Mouse (Mus musculus) midbrain, embryonic 12.5 days (tissue): ENCODE measurements around the gene Tmem212. TPM values are rescaled to one million over a fixed set of nuclear protein-coding genes. Genes with fewer than 3 reads are reported as not detected.
A peak's percentile ranks its signal among the peaks of the same experiment; 100 is the strongest.

Source experiments
- ATAC-seq: fragments of 200-750 bp; cut with Nextera tagmentation; 2 replicates; pipeline ENCODE4 v1.8.0; 2017; ENCODE audit warnings: low read depth, moderate TSS enrichment, moderate library complexity; ENCODE audit not compliant: low FRiP score
- H3K27ac ChIP-seq: fragments of 300-500 bp; sonication (generic); replicated peaks from 2 replicates; pipeline ENCODE4 v1.5.1; 2016; ENCODE audit warnings: mild to moderate bottlenecking
- H3K27me3 ChIP-seq: fragments of 300-500 bp; sonication (generic); 2 replicates; pipeline ENCODE4 v1.6.1; 2016; ENCODE audit warnings: mild to moderate bottlenecking
- H3K36me3 ChIP-seq: fragments of 300-500 bp; sonication (generic); 2 replicates; pipeline ENCODE4 v1.6.1; 2016
- H3K4me1 ChIP-seq: fragments of 300-500 bp; sonication (generic); 2 replicates; pipeline ENCODE4 v1.6.1; 2016
- H3K4me2 ChIP-seq: fragments of 300-500 bp; sonication (generic); replicated peaks from 2 replicates; pipeline ENCODE4 v1.6.1; 2016; ENCODE audit warnings: mild to moderate bottlenecking, moderate library complexity
- H3K4me3 ChIP-seq: fragments of 300-500 bp; sonication (generic); 2 replicates; pipeline ENCODE4 v1.5.1; 2016; ENCODE audit warnings: mild to moderate bottlenecking
- H3K9ac ChIP-seq: fragments of 300-500 bp; sonication (generic); replicated peaks from 2 replicates; pipeline ENCODE4 v1.6.1; 2016; ENCODE audit warnings: mild to moderate bottlenecking, moderate library complexity
- H3K9me3 ChIP-seq: fragments of 300-500 bp; sonication (generic); 2 replicates; pipeline ENCODE4 v1.6.1; 2016; ENCODE audit warnings: mild to moderate bottlenecking
- WGBS: fragments of 180-500 bp; shearing (Covaris S2); methylation state at CpG from one replicate; pipeline ENCODE4 v1.1.7; 2016; 5-methylcytosine and 5-hydroxymethylcytosine counted together
- polyA plus RNA-seq: library from polyadenylated mRNA; unstranded; fragments of >200 nt; fragmentation: Nextera tagmentation; extraction: Ambion mirVana; gene quantifications from 2 replicates; pipeline ENCODE4 v1.2.1, GENCODE M21; 2016

Gene Tmem212
- polyA plus RNA-seq, 1 experiment from 2014 or later, result not detected

DNA sequence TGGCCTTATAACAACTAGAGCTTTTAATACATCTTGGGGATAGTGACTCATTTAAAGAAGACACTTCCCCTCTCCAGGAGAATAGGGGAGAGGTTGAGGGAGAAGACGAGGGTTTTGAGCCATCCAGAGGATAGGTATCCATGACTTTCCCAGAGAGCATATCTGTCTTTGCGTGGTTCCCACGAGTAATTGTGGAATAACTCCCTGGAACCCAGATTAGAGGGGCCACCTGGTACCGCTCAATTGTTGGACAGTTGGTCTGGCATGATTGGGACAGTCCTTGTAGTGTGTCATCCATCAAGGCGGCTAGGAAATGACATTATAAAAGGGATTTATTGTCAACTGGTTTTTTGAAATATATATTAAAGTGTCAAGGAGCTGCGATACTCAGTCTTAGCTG lies 35.1 kb downstream of the Tmem212 start:
- Histone ChIP-seq H3K27ac (no peak overlapping the region), H3K36me3 (no peaks in the 10 kb centered on the region), H3K9me3 (no peaks in the 10 kb centered on the region), H3K4me2 (no peak overlapping the region), H3K4me1 (peaks cover 28% of the 10 kb centered on the region), H3K4me3 (no peak overlapping the region), H3K27me3 (no peaks in the 10 kb centered on the region), H3K9ac (no peak overlapping the region)
- ATAC-seq, result no peak
- 89% methylated on average over 6 of the region's 6 CpGs for WGBS

DNA sequence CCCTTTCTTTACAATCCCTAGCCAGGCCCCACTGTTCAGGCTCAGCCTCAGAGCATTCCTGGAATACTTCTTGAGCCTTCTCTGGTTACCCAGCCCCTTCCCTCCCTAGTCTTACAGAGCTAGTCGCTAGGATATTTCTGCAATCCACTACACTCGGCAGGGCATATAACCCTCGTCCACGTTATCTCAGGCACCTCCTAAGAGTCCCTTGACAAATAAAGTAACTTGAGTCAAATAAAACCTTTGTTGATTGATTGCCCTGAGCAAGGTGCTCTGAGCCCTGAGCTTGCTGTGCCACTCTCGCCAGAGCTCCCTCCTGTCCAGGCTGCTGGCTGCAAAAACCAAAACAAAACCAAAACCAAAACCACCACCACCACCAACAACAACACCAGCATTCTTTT lies 37.0 kb downstream of the Tmem212 start:
- H3K4me2 ChIP-seq, result no peak overlapping the region

DNA sequence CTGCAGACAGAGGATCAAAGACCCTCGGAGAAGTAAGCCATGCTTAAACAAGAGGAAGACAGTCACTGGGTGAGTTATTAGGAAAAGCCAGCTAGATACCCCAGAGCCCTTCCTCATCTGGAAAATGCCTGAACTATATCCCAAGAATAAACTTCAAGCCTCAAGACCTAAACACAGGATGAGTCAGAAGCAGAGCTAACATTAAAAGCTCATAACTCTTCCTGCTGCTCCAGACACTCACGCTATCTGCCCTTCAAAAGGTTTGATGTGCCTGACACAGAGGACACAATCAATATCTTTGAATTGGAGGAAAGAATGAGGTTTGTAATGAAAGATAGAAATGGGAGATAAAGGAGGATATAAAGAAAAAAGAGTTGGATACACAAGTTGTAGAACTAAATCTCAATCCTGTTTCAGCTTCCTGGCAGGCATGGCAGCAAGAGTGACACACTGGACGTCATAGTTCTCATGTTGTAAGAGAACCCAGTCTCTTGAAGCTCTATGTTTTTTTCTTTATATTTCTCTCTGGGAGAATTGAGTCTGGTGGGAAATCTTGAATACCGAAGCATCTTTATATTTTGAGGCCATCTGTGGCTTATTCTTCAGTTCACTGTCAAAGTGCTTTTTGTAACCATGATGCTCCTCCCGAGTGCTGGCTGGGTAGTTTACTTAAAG lies 37.6 kb downstream of the Tmem212 start:
- ATAC-seq, result no peak
- H3K27me3 ChIP-seq, result no peaks in the 10 kb centered on the region
- H3K9me3 ChIP-seq, result no peaks in the 10 kb centered on the region
- H3K4me3 ChIP-seq, result no peak overlapping the region
- H3K4me2 ChIP-seq, result no peak overlapping the region
- 22% methylated on average over 5 of the region's 5 CpGs for whole genome bisulfite sequencing
- H3K4me1 ChIP-seq, result peaks cover 23% of the 10 kb centered on the region
- peak overlapping the region; percentile 3 for H3K27ac ChIP-seq
- no peak overlapping the region for H3K9ac ChIP-seq
- no peaks in the 10 kb centered on the region for H3K36me3 ChIP-seq

More for the DNA sequence above, 37.0 kb downstream of the Tmem212 start:
- H3K27ac ChIP-seq, result peak overlapping the region; percentile 3
- no peak overlapping the region for H3K4me3 ChIP-seq
- H3K36me3 ChIP-seq, result no peaks in the 10 kb centered on the region
- 3% methylated on average over 5 of the region's 5 CpGs for WGBS
- H3K27me3 ChIP-seq, result no peaks in the 10 kb centered on the region
- H3K9ac ChIP-seq, result no peak overlapping the region
- H3K9me3 ChIP-seq, result no peaks in the 10 kb centered on the region
- ATAC-seq, result no peak
- peaks cover 28% of the 10 kb centered on the region for H3K4me1 ChIP-seq

GRCm38 (mm10) chr3:27856288-27856687 lies 39.9 kb downstream of the Tmem212 start:
- Histone ChIP-seq H3K9ac (no peak overlapping the region), H3K36me3 (no peaks in the 10 kb centered on the region), H3K4me2 (no peak overlapping the region), H3K27ac (no peak overlapping the region), H3K4me1 (peaks cover 9% of the 10 kb centered on the region), H3K27me3 (no peaks in the 10 kb centered on the region), H3K4me3 (no peak overlapping the region), H3K9me3 (no peaks in the 10 kb centered on the region)
- WGBS, result 91% methylated on average over 2 of the region's 2 CpGs
- no peak for ATAC-seq

GRCm38 (mm10) chr3:27854431-27855180 lies 41.6 kb downstream of the Tmem212 start:
- Histone ChIP-seq H3K4me1 (peaks cover 7% of the 10 kb centered on the region), H3K27me3 (no peaks in the 10 kb centered on the region), H3K9ac (no peak overlapping the region), H3K9me3 (no peaks in the 10 kb centered on the region), H3K27ac (no peak overlapping the region), H3K4me2 (no peak overlapping the region), H3K36me3 (no peaks in the 10 kb centered on the region), H3K4me3 (no peak overlapping the region)
- WGBS, result 83% methylated on average over 5 of the region's 5 CpGs
- no peak for ATAC-seq

- Histone ChIP-seq H3K4me1 (no peaks in the 10 kb centered on the region), H3K27ac (no peak overlapping the region), H3K9ac (no peak overlapping the region), H3K9me3 (no peaks in the 10 kb centered on the region), H3K4me2 (no peak overlapping the region), H3K27me3 (no peaks in the 10 kb centered on the region), H3K36me3 (no peaks in the 10 kb centered on the region), H3K4me3 (no peak overlapping the region)
- no peak for ATAC-seq
- 79% methylated on average over 5 of the region's 5 CpGs for WGBS
Measured at GRCm38 (mm10) chr3:27843266-27843665, 52.9 kb downstream of the Tmem212 start.

- Histone ChIP-seq H3K9me3 (no peaks in the 10 kb centered on the region), H3K27me3 (no peaks in the 10 kb centered on the region), H3K4me1 (no peaks in the 10 kb centered on the region), H3K4me2 (no peak overlapping the region), H3K4me3 (no peak overlapping the region), H3K9ac (no peak overlapping the region), H3K27ac (no peak overlapping the region), H3K36me3 (no peaks in the 10 kb centered on the region)
- WGBS, result 69% methylated on average over 5 of the region's 5 CpGs
- ATAC-seq, result no peak
Measured at GRCm38 (mm10) chr3:27842856-27843255, 53.3 kb downstream of the Tmem212 start.

DNA sequence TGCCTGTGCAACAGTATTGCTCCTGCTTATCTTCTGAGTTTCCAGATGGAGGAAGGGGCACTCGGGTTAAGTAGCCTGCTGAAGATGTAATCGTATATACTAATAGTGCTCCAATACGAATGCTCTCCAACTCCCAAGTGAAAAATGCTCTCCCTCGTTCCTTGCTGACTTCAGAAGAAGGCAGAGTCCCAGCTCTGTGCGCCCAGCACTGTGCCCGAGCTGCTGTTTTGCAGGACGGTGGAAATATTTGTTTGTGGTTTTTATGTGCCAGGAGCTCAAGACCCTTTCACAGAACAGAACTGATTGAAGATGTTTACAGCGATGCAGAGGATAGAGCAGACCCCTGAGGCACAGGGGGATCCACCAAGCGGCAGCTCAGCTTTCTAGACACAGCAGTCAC lies 55.9 kb downstream of the Tmem212 start:
- no peak overlapping the region for H3K4me2 ChIP-seq
- no peaks in the 10 kb centered on the region for H3K4me1 ChIP-seq
- ATAC-seq, result no peak
- no peaks in the 10 kb centered on the region for H3K9me3 ChIP-seq
- no peaks in the 10 kb centered on the region for H3K27me3 ChIP-seq
- H3K36me3 ChIP-seq, result no peaks in the 10 kb centered on the region
- no peak overlapping the region for H3K4me3 ChIP-seq
- H3K9ac ChIP-seq, result no peak overlapping the region
- no peak overlapping the region for H3K27ac ChIP-seq
- WGBS, result 72% methylated on average over 9 of the region's 9 CpGs

DNA sequence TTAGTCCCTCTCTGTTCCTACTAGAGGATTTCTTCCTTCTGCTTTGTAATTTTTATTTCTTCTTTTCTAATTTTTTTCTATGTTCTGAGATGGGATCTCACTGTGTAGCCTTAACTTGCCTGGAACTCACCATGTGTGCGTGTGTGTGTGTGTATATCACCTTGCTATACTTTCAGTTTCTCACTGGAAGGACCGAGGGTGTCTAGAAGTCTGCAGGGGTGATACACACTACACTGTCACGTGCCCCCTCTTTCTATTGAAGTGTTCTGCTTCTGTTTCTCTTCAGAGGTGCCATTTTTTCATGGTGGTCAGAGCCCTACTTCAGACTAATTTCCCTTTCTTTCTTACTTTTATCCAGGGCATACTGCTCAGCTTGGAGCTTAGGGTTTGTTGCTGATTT lies 56.4 kb downstream of the Tmem212 start:
- Histone ChIP-seq H3K4me2 (no peak overlapping the region), H3K27ac (no peak overlapping the region), H3K9ac (no peak overlapping the region), H3K4me1 (no peaks in the 10 kb centered on the region), H3K27me3 (no peaks in the 10 kb centered on the region), H3K4me3 (no peak overlapping the region), H3K9me3 (no peaks in the 10 kb centered on the region), H3K36me3 (no peaks in the 10 kb centered on the region)
- ATAC-seq, result no peak
- 77% methylated on average over 3 of the region's 3 CpGs for WGBS

- ATAC-seq, result no peak
- no peak overlapping the region for H3K27ac ChIP-seq
- no peak overlapping the region for H3K4me2 ChIP-seq
- H3K36me3 ChIP-seq, result no peaks in the 10 kb centered on the region
- no peaks in the 10 kb centered on the region for H3K9me3 ChIP-seq
- no peak overlapping the region for H3K4me3 ChIP-seq
- no peak overlapping the region for H3K9ac ChIP-seq
- WGBS, result 89% methylated on average over 9 of the region's 9 CpGs
- no peaks in the 10 kb centered on the region for H3K27me3 ChIP-seq
- no peaks in the 10 kb centered on the region for H3K4me1 ChIP-seq
Measured at GRCm38 (mm10) chr3:27839231-27839630, 56.9 kb downstream of the Tmem212 start.

DNA sequence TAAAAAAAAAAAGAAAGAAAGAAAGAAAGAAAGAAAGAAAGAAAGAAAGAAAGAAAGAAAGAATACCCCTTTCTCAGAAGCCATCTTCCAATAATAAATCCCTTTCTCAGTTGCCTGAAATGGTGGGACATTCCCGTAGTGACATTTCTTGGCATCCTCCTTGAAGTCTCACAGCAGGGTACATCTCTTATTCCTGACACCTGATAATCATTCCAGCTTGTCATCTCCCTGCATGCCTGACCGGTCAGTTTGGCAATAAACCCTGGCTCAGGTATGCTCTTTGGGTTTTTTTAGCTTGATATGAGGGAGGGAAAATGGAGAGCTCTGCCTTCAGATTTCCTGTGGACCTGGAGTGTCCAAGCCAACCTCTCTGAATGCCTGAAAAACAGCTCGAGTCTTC lies 59.9 kb downstream of the Tmem212 start:
- Histone ChIP-seq H3K4me2 (no peak overlapping the region), H3K9me3 (no peaks in the 10 kb centered on the region), H3K27me3 (no peaks in the 10 kb centered on the region), H3K4me1 (no peaks in the 10 kb centered on the region), H3K27ac (no peak overlapping the region), H3K36me3 (no peaks in the 10 kb centered on the region), H3K9ac (no peak overlapping the region), H3K4me3 (no peak overlapping the region)
- no peak for ATAC-seq
- 90% methylated on average over 3 of the region's 3 CpGs for WGBS

DNA sequence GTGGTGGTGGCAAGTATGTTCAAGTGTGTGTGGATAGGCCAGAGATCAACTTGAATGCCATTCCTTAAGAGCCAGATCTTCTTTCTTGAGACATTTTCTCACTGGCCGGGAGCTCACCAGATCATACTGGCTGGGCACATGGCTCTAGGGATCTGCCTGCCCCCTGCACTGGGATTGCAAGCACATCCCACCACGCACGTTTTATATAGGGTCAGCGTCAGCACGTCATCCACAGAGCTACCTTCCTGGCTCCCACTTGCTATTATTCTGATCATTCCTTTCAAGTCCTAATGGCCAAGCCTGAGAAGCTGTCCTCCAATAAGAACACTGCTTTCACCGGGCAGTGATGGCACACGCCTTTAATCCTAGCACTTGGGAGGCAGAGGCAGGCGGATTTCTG lies 60.4 kb downstream of the Tmem212 start:
- H3K27ac ChIP-seq, result no peak overlapping the region
- H3K9ac ChIP-seq, result no peak overlapping the region
- no peaks in the 10 kb centered on the region for H3K4me1 ChIP-seq
- H3K36me3 ChIP-seq, result no peaks in the 10 kb centered on the region
- no peaks in the 10 kb centered on the region for H3K9me3 ChIP-seq
- H3K27me3 ChIP-seq, result no peaks in the 10 kb centered on the region
- no peak overlapping the region for H3K4me3 ChIP-seq
- H3K4me2 ChIP-seq, result no peak overlapping the region
- WGBS, result 90% methylated on average over 8 of the region's 8 CpGs
- no peak for ATAC-seq
